Mouse (Mus musculus): ENCODE measurements around the gene Klf11.

The Klf11 gene

GRCm38 (mm10) chr12:24650415-24651062 is 535 bp upstream of the Klf11 start:
- in situ Hi-C loops (cut with MboI; ENCODE audit: low pct_unique_long_range_greater_than_20kb in 1 of 2, low sequenced_read_pairs in 2 of 2, unreplicated experiment in 1 of 2), result no loop called here

- in situ Hi-C loops (cut with MboI; ENCODE audit: low pct_unique_long_range_greater_than_20kb in 1 of 2, low sequenced_read_pairs in 2 of 2, unreplicated experiment in 1 of 2), result no loop called here
Measured at GRCm38 (mm10) chr12:24651642-24652342, 718 bp downstream of the Klf11 start.

GRCm38 (mm10) chr12:24654065-24654862 is 3.2 kb downstream of the Klf11 start:
- in situ Hi-C loops (cut with MboI; ENCODE audit: low pct_unique_long_range_greater_than_20kb in 1 of 2, low sequenced_read_pairs in 2 of 2, unreplicated experiment in 1 of 2), result no loop called here

GRCm38 (mm10) chr12:24656436-24656835 is 5.4 kb downstream of the Klf11 start:
- in situ Hi-C loops (cut with MboI; ENCODE audit: low pct_unique_long_range_greater_than_20kb in 1 of 2, low sequenced_read_pairs in 2 of 2, unreplicated experiment in 1 of 2), result no loop called here

- in situ Hi-C loops (cut with MboI; ENCODE audit: low pct_unique_long_range_greater_than_20kb in 1 of 2, low sequenced_read_pairs in 2 of 2, unreplicated experiment in 1 of 2), result no loop called here
Measured at GRCm38 (mm10) chr12:24658998-24659397, 7.9 kb downstream of the Klf11 start.

- in situ Hi-C loops (cut with MboI; ENCODE audit: low pct_unique_long_range_greater_than_20kb in 1 of 2, low sequenced_read_pairs in 2 of 2, unreplicated experiment in 1 of 2), result no loop called here
Measured at GRCm38 (mm10) chr12:24659923-24660322, 8.8 kb downstream of the Klf11 start.

GRCm38 (mm10) chr12:24661100-24661499 is 10.0 kb downstream of the Klf11 start:
- in situ Hi-C loops (cut with MboI; ENCODE audit: low pct_unique_long_range_greater_than_20kb in 1 of 2, low sequenced_read_pairs in 2 of 2, unreplicated experiment in 1 of 2), result no loop called here

- in situ Hi-C loops (cut with MboI; ENCODE audit: low pct_unique_long_range_greater_than_20kb in 1 of 2, low sequenced_read_pairs in 2 of 2, unreplicated experiment in 1 of 2), result no loop called here
Measured at GRCm38 (mm10) chr12:24662131-24662530, 11.1 kb downstream of the Klf11 start.

GRCm38 (mm10) chr12:24680096-24680491 is 29.0 kb downstream of the Klf11 start:
- in situ Hi-C loops (cut with MboI; ENCODE audit: low pct_unique_long_range_greater_than_20kb in 1 of 2, low sequenced_read_pairs in 2 of 2, unreplicated experiment in 1 of 2), result no loop called here

- in situ Hi-C loops (cut with MboI; ENCODE audit: low pct_unique_long_range_greater_than_20kb in 1 of 2, low sequenced_read_pairs in 2 of 2, unreplicated experiment in 1 of 2), result no loop called here
Measured at GRCm38 (mm10) chr12:24680492-24681285, 29.6 kb downstream of the Klf11 start.

- in situ Hi-C loops (cut with MboI; ENCODE audit: low pct_unique_long_range_greater_than_20kb in 1 of 2, low sequenced_read_pairs in 2 of 2, unreplicated experiment in 1 of 2), result no loop called here
Measured at GRCm38 (mm10) chr12:24681286-24682023, 30.4 kb downstream of the Klf11 start, which contains the start of gene Cys1. Gene Cys1, minus strand, starts transcription at chr12:24681813.

- in situ Hi-C loops (cut with MboI; ENCODE audit: low pct_unique_long_range_greater_than_20kb in 1 of 2, low sequenced_read_pairs in 2 of 2, unreplicated experiment in 1 of 2), result no loop called here
Measured at GRCm38 (mm10) chr12:24682563-24682962, 31.5 kb downstream of the Klf11 start.

- in situ Hi-C loops (cut with MboI; ENCODE audit: low pct_unique_long_range_greater_than_20kb in 1 of 2, low sequenced_read_pairs in 2 of 2, unreplicated experiment in 1 of 2), result no loop called here
Measured at GRCm38 (mm10) chr12:24683461-24683860, 32.4 kb downstream of the Klf11 start.

- in situ Hi-C loops (cut with MboI; ENCODE audit: low pct_unique_long_range_greater_than_20kb in 1 of 2, low sequenced_read_pairs in 2 of 2, unreplicated experiment in 1 of 2), result no loop called here
Measured at GRCm38 (mm10) chr12:24686038-24686695, 35.1 kb downstream of the Klf11 start.

- in situ Hi-C loops (cut with MboI; ENCODE audit: low pct_unique_long_range_greater_than_20kb in 1 of 2, low sequenced_read_pairs in 2 of 2, unreplicated experiment in 1 of 2), result no loop called here
Measured at GRCm38 (mm10) chr12:24686696-24687346, 35.7 kb downstream of the Klf11 start.

- in situ Hi-C loops (cut with MboI; ENCODE audit: low pct_unique_long_range_greater_than_20kb in 1 of 2, low sequenced_read_pairs in 2 of 2, unreplicated experiment in 1 of 2), result loop anchor here in 1 of 2 experiments (10.0 kb wide), 1 partner anchor 236 kb away; no protein-coding TSS in a partner anchor
Measured at GRCm38 (mm10) chr12:24690351-24690750, 39.3 kb downstream of the Klf11 start.

All from mouse embryonic stem cell (cell line).